Mouse (Mus musculus) cerebellum, postnatal 10 days (tissue): ENCODE measurements around the gene Pgls.

Experiments
- DNase-seq, 2 experiments: peaks; one replicate each; pipeline ENCODE4 v3.0.0; 2021; ENCODE audit warnings: mixed read lengths in 2 of 2

The Pgls gene

DNA sequence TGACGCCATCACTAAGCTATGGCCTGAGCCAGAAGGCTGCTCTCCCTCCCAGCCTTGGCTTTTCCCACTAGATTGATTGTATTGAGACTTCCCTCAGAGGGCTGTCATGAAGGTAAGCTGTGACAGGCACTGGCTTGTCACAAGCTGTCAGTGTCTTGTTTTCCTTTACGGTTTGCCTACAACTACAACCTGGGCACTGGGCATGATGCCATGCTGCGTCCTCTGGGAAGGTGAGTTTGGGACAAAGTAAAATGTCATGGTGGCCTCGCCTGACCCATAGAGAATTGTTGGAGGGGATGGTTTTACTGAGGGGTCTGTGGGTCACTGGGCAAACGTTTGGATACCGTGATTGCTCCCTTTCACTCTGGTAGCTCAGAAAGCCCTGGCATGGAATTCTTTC, 46.3 kb downstream of the Pgls start:
- peak; percentile 63 to 67 for DNase-seq

DNA sequence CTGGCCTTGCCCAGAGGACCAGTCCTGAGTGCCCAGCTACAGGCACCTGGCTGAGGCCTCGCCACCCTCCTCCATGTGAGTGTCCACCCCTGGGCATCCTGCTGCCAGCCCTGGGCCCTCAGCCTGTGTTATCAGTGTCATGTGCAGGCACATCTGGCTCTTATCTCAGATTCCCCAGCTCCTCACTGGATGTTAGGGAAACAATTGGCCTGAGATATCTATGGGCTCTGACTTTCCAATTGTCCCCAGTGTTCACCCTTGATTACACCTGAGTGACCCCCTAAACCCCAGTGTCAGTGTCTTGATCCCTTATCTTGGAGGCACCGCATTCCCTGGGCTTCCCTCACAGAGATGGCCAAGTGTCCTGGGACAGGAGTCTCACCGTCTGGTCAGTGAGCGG, 47.3 kb downstream of the Pgls start:
- DNase-seq: no peak

DNA sequence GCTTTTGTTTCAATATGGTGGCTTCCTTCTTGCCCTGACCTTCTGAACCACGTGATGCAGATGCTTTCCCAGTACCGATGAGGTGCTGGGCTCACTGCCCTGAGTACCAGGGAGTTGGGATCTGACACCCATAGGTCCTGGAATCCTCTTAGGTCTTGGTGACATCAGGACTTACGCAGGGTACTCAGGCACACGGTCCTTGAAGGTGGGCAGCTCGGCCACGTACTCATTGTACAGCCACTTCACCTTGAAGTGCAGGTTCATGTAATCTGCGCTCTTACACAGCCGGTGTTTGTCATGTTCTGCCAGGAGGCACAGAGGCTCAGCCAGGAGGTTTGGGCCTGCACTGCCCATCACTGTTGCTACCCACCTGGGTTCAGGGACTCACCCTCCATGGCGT, 53.5 kb downstream of the Pgls start:
- no peak for DNase-seq
